Mouse (Mus musculus): ENCODE measurements at regions not wholly inside any gene's neighbourhood (a gene's known extent, or its start where the extent isn't known, plus 50 kb on each side); places are given as distances from the start of the nearest gene placed in this dataset.

- TF ChIP-seq POLR2A (IDR thresholded peaks at IDR 0.05; ENCODE audit: low read depth, low read length) (no peak), CTCF (IDR thresholded peaks at IDR 0.05; ENCODE audit: extremely low read depth, insufficient read depth, insufficient read length, insufficient replicate concordance) (no peak)
These were observed 268.9 kb downstream of the Fam49a start for GRCm38 (mm10) chr12:12530796-12531195.

All from spleen, adult 2 months (tissue).